Mouse (Mus musculus) olfactory bulb, adult 2 months (tissue): Measurements from ENCODE around the gene BC035044.

Experiments
- CTCF ChIP-seq: fragments of 200-500 bp; IDR thresholded peaks from 2 replicates; pipeline ENCODE4 v1.5.1; 2012; ENCODE audit warnings: low read depth, mild to moderate bottlenecking, low read length, moderate library complexity; ENCODE audit not compliant: insufficient read depth
- POLR2A ChIP-seq: fragments of 200-500 bp; IDR thresholded peaks from 2 replicates; pipeline ENCODE4 v1.6.1; 2012; ENCODE audit warnings: mild to moderate bottlenecking, low read depth, low read length, moderate library complexity; ENCODE audit not compliant: insufficient read depth

- no peak for TF ChIP-seq POLR2A
- no peak for TF ChIP-seq CTCF
These were observed 26.4 kb upstream of the BC035044 start for GRCm38 (mm10) chr6:128917322-128917721.
